ENCODE assay signal across 18 mouse cellular contexts in genomic region chr12:89882617-89883370, GRCm38 (mm10).
DNase-seq lines count a peak whose midpoint lies in the region; ATAC-seq and TF ChIP-seq lines count a peak whose summit lies in the region.
"Had no signal": no experiment of that assay in that cellular context is flagged by ENCODE, and none has a peak within 500 bp of the region (broad histone marks: within the 10 kb centered on the region; RNA-seq: fewer than 3 reads in every experiment).

No protein-coding gene starts in this region.

- peak; percentile 58 for ATAC-seq in cerebellum, adult (ENCODE audit: insufficient number of reproducible peaks, low FRiP score, low TSS enrichment)
- ATAC-seq in neural tube, embryonic 11.5 days (ENCODE audit: insufficient read depth, low FRiP score, low TSS enrichment) = peak; percentile 77
- no peak for ATAC-seq in hindbrain, embryonic 14.5 days (ENCODE audit: low FRiP score)
- ATAC-seq in forebrain, embryonic 11.5 days (replicated peaks; ENCODE audit: low FRiP score) = no peak
- ATAC-seq: CD4-positive, CD25-positive, alpha-beta regulatory T cell, adult 4 months; intestine, embryonic 15.5 days; midbrain, embryonic 15.5 days had no signal

- no peaks in the 10 kb centered on the region for H3K9me3 ChIP-seq in neural tube, embryonic 11.5 days (ENCODE audit: control insufficient read depth, low read length)
- H3K9me3 ChIP-seq in hindbrain, embryonic 14.5 days (ENCODE audit: control insufficient read depth, low read length) = no peaks in the 10 kb centered on the region
- no peaks in the 10 kb centered on the region for H3K9me3 ChIP-seq in forebrain, embryonic 11.5 days (ENCODE audit: control insufficient read depth, low read length)
- H3K9me3 ChIP-seq: intestine, embryonic 15.5 days; limb, embryonic 12.5 days; liver, embryonic 13.5 days; midbrain, embryonic 15.5 days had no signal

- H3K27ac ChIP-seq in neural tube, embryonic 11.5 days (ENCODE audit: low read depth, low read length) = no peak overlapping the region
- peak overlapping the region; percentile 44; the same call in 1 of the 2 replicates for H3K27ac ChIP-seq in hindbrain, embryonic 14.5 days
- no peak overlapping the region for H3K27ac ChIP-seq in kidney, adult 2 months (ENCODE audit: insufficient read depth, low read depth, low read length)
- H3K27ac ChIP-seq in forebrain, embryonic 11.5 days (ENCODE audit: low read depth, low read length) = no peak overlapping the region
- H3K27ac ChIP-seq: intestine, embryonic 15.5 days; limb, embryonic 12.5 days; liver, embryonic 13.5 days; midbrain, embryonic 15.5 days had no signal

- no peaks in the 10 kb centered on the region for H3K27me3 ChIP-seq in neural tube, embryonic 11.5 days (ENCODE audit: control insufficient read depth, insufficient read depth, low read length)
- no peaks in the 10 kb centered on the region for H3K27me3 ChIP-seq in hindbrain, embryonic 14.5 days (ENCODE audit: control insufficient read depth, insufficient read depth, low read length)
- no peaks in the 10 kb centered on the region for H3K27me3 ChIP-seq in kidney, adult 2 months (replicated peaks; ENCODE audit: control insufficient read depth, insufficient read depth, low read length)
- H3K27me3 ChIP-seq in forebrain, embryonic 11.5 days (ENCODE audit: control insufficient read depth, insufficient read depth, low read length) = no peaks in the 10 kb centered on the region
- H3K27me3 ChIP-seq: intestine, embryonic 15.5 days; limb, embryonic 12.5 days; liver, embryonic 13.5 days; midbrain, embryonic 15.5 days had no signal

- DNase-seq in cerebellum, adult 8-10 months = no peak
- no peak for DNase-seq in neural tube, embryonic 11.5 days (ENCODE audit: low spot score)
- DNase-seq in neural tube, embryonic 10.5 days (ENCODE audit: extremely low spot score, low spot score) = no peak
- DNase-seq in hindbrain, embryonic 14.5 days (ENCODE audit: low spot score) = no peak
- no peak for DNase-seq in kidney, adult 2 months
- DNase-seq in gastrocnemius, postnatal 10 days = no peak
- no peak for DNase-seq in forebrain, embryonic 11.5 days (ENCODE audit: low spot score)
- DNase-seq: gastrocnemius, postnatal 36 days; heart, postnatal 10 days; kidney, postnatal 10 days; liver, embryonic 13.5 days; right cerebral cortex, postnatal 4 days had no signal

- TF ChIP-seq CTCF in kidney, adult 2 months (conservative IDR thresholded peaks at IDR 0.05; ENCODE audit: insufficient read depth, insufficient read length, low read depth, low read length) = no peak

- no peaks in the 10 kb centered on the region for H3K36me3 ChIP-seq in neural tube, embryonic 11.5 days (ENCODE audit: control insufficient read depth, insufficient read depth, low read length)
- H3K36me3 ChIP-seq in hindbrain, embryonic 14.5 days (replicated peaks; ENCODE audit: control insufficient read depth, insufficient read depth) = no peaks in the 10 kb centered on the region
- H3K36me3 ChIP-seq in kidney, adult 2 months (ENCODE audit: control insufficient read depth, insufficient read depth, low read length) = no peaks in the 10 kb centered on the region
- H3K36me3 ChIP-seq in forebrain, embryonic 11.5 days (ENCODE audit: control insufficient read depth, insufficient read depth, low read length) = no peaks in the 10 kb centered on the region
- H3K36me3 ChIP-seq: G1E; intestine, embryonic 15.5 days; limb, embryonic 12.5 days; liver, embryonic 13.5 days; midbrain, embryonic 15.5 days had no signal

- WGBS in neural tube, embryonic 11.5 days = 55% methylated on average over 8 of the region's 8 CpGs
- WGBS in hindbrain, embryonic 14.5 days = 33% methylated on average over 8 of the region's 8 CpGs
- WGBS in kidney, adult 2 months = 59% methylated on average over 8 of the region's 8 CpGs
- WGBS in forebrain, embryonic 11.5 days = 63% methylated on average over 8 of the region's 8 CpGs

- TF ChIP-seq POLR2A in kidney, adult 2 months (IDR thresholded peaks at IDR 0.05; ENCODE audit: low read depth, low read length) = no peak

- H3K9ac ChIP-seq in neural tube, embryonic 11.5 days (ENCODE audit: low read length) = no peak overlapping the region
- no peak overlapping the region for H3K9ac ChIP-seq in hindbrain, embryonic 14.5 days
- no peak overlapping the region for H3K9ac ChIP-seq in forebrain, embryonic 11.5 days (ENCODE audit: low read length)
- H3K9ac ChIP-seq: intestine, embryonic 15.5 days; limb, embryonic 12.5 days; liver, embryonic 13.5 days; midbrain, embryonic 15.5 days had no signal

- no peaks in the 10 kb centered on the region for H3K4me1 ChIP-seq in neural tube, embryonic 11.5 days (ENCODE audit: control insufficient read depth, insufficient read depth, low read length)
- H3K4me1 ChIP-seq in hindbrain, embryonic 14.5 days (replicated peaks; ENCODE audit: control insufficient read depth, insufficient read depth, low read length) = peaks cover 7% of the 10 kb centered on the region; the same call in 1 of the 2 replicates
- H3K4me1 ChIP-seq in kidney, adult 2 months (ENCODE audit: control insufficient read depth, insufficient read depth, low read length) = no peaks in the 10 kb centered on the region
- H3K4me1 ChIP-seq in forebrain, embryonic 11.5 days (replicated peaks; ENCODE audit: control insufficient read depth, insufficient read depth, low read length) = peaks cover 2% of the 10 kb centered on the region; the same call in 1 of the 2 replicates
- H3K4me1 ChIP-seq: intestine, embryonic 15.5 days; limb, embryonic 12.5 days; liver, embryonic 13.5 days had no signal

- H3K4me2 ChIP-seq in neural tube, embryonic 11.5 days (ENCODE audit: low read depth) = no peak overlapping the region
- no peak overlapping the region for H3K4me2 ChIP-seq in hindbrain, embryonic 14.5 days (replicated peaks)
- H3K4me2 ChIP-seq in forebrain, embryonic 11.5 days (ENCODE audit: low read depth, low read length, severe bottlenecking) = no peak overlapping the region
- H3K4me2 ChIP-seq: intestine, embryonic 15.5 days; limb, embryonic 12.5 days; liver, embryonic 13.5 days; midbrain, embryonic 15.5 days had no signal

- no peak overlapping the region for H3K4me3 ChIP-seq in neural tube, embryonic 11.5 days (ENCODE audit: low read depth, low read length)
- no peak overlapping the region for H3K4me3 ChIP-seq in hindbrain, embryonic 14.5 days (replicated peaks; ENCODE audit: low read length)
- H3K4me3 ChIP-seq in kidney, adult 2 months (ENCODE audit: insufficient read depth, low read depth, low read length) = no peak overlapping the region
- no peak overlapping the region for H3K4me3 ChIP-seq in forebrain, embryonic 11.5 days (ENCODE audit: low read depth, low read length)
- H3K4me3 ChIP-seq: intestine, embryonic 15.5 days; limb, embryonic 12.5 days; liver, embryonic 13.5 days; midbrain, embryonic 15.5 days had no signal

Comparison
In these comparisons a context has a peak if more than half of its experiments do, and no peak if none do; other contexts are left out.
1. ATAC-seq: peak in cerebellum, adult (single experiment) and neural tube, embryonic 11.5 days (single experiment); none in hindbrain, embryonic 14.5 days (single experiment) and forebrain, embryonic 11.5 days (single experiment).